Mouse (Mus musculus): ENCODE measurements around the gene Nudc.

Nudc gene

GRCm38 (mm10) chr4:133545272-133546231 is at the start of gene Nudc:
Gene Nudc, minus strand, starts transcription at chr4:133545996.
- DNase-seq = peak; percentile 98 to 99

GRCm38 (mm10) chr4:133595538-133595937 is 49.7 kb upstream of the Nudc start:
- no peak for DNase-seq

DNA sequence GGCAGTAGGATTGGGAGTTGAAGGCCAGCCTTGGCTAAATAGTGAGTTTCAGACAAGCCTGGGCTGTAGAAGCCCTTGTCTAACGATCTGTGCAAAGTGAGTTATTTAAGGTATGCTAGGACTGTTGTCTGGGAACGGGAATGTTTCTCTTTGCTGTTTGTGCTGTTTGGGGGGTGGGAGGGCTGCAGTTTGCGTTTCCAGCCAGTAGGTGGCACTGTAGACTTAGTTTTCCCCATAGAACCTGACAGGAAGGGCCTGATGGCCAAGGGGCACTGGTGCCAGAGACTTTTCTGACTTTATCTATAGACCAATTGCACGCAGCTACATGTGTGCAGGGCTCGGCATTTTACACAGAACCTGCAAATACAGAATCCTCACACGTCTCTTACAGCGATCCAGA is 46.8 kb upstream of the Nudc start:
- DNase-seq = peak; percentile 66 to 72

GRCm38 (mm10) chr4:133584059-133584951 is 38.5 kb upstream of the Nudc start, which contains the start of gene Gpn2:
Gene Gpn2, plus strand, starts transcription at chr4:133584362.
- peak; percentile 85 to 87 for DNase-seq

GRCm38 (mm10) chr4:133583690-133584058 is 37.9 kb upstream of the Nudc start:
- no peak for DNase-seq

- DNase-seq = no peak
These were observed 32.2 kb upstream of the Nudc start for GRCm38 (mm10) chr4:133577983-133578382.

DNA sequence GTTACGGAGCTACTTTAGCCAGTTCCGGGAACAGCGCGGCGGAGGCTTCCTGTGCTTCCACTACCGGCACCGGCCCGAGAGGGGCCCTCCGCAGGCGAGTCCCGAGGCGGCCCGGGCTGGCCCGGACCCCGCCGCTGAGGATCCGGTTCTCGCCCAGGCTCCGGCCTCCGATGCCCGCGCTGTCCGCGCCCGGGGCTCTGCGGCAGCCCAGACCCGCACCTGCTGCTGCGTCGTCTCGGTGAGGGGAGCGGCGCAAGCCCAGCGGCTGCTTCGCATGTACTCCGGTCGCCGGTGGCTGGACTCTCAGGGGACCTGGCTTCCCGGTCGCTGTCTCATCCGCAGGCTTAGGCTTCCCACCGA is 29.0 kb upstream of the Nudc start:
- no peak for DNase-seq

DNA sequence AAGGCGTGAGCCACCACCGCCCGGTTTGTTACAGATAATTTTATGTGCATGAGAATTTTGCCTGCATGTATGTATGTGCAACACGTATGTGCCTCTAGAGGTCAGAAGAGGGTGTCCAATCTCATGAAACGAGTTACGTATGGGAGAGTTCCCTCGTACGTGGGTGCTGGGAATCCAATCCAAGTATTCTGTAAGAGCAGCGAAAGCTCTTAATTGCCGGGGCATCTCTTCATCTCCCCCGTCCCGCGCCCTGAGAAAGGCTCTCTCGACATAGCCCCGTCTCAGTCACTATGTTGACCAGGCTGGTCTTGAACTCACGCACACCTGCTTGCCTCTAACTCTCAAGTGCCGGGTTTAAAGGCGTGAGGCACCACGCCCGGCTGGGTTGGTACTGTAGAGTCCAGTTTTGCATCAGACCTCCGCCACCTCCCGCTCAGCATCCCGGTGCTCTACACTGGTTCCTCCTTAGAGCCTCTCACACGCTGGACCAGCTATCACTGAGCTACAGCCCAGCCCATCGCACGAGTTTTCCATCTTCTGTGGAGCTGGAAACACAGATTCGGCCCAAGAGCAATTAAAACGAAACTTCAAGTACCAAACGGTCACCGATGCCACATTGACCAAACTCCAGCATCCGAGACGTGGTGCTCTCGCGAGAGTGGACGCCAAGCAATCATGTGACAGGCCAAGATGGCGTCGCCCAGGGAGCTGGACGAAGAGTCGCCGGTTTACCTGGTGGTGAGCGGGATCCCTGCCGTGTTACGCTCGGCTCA is 28.5 kb upstream of the Nudc start, which contains the start of gene Gpatch3:
Gene Gpatch3 (plus strand): TSS at position 676 of the 773 bp plus-strand sequence.
- peak; percentile 92 to 94 for DNase-seq

- DNase-seq = no peak
These were observed 24.3 kb upstream of the Nudc start for GRCm38 (mm10) chr4:133570066-133570466.

DNA sequence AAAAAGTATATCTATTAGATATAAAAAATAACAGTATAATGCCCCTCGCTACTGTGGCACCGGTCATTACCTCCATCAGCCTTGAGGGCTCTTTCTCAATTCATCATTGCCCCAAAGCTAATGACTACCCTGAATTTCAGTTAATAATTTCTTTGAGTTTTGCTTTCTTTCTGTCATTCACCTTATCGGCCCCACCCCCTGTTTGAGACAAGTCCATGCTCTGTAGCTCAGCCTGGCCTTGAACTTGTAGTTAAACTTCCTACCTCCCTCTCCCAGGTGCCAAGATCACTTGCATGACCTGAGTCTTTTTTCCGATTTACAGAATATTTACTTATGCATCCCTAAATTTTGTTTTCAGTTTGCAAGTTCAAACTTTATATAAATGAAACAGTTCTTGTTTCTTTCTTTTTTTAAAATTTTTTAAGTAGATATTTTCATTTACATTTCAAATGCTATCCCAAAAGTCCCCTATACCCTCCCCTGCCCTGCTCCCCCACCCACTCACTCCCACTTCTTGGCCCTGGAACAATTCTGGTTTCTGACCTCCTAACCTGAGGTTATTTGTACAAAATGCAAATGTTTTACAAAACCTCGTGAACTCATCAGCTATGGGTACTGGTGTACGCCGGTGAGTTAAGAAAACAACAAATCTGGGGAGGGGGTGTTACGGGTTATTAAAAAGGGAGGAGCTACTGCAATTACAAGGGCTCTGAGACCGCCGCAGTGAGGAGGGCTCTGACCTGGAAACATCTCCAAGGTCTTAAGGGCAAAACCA is 23.7 kb upstream of the Nudc start:
- DNase-seq = no peak

DNA sequence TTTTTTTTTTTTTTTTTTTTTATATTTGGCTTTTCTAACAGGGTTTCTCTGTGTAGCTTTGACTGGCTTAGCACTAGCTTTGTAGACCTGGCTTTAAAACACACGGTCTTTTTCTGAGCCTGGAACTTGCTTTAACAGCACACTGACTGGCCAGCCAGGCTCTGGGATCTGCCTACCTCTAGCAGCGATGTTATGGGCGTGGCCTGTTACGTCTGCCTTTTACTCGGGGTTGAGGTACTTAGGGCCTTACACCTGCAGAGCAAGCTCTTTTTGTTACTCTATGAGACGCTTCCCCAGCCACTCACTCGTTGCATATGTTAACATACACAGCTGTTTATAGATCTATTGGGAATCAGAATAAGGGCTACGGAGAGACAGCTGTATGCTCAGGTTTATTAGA is 21.5 kb upstream of the Nudc start:
- DNase-seq = no peak

DNA sequence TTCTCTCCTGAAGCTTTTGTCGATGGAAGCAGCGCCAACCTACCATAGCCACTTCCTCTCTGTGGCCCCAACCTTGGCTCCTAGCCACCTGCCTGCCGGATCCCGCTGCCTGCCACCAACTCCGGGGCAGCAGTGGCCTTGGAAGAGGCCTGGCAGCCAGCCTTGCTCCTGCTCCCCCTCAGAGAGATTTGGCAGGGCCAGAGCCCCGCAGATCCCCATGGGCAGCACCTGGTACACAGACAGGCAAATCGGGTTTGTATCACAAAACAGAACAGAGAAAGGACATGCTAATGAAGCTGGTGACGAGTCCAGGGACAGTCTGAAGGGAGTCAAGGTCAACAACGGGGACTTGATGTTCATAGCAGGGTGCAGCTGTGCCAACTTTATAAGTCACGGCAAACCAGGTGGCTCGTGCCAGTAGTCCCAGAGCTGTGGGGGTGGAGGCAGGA is 17.4 kb upstream of the Nudc start:
- DNase-seq = no peak

DNA sequence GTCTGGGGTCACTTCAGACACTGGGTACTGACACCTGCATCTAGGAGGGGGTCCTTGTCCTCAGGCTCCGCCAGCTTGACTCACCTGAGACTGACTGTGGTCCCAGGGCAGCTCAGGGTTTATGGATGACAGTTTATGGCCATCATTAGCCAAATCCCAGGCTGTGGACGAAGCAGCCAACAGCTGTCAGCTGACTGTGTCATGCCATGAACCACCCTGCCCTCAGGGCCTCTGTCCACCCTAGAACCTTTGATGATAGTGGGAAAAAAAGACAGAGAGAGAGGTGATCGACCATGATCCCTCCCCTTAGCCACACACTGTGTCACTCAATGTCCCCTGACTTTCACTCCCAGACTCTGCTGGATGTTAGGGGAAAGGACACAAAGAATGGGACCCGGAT is 15.8 kb upstream of the Nudc start:
- DNase-seq = no peak

- DNase-seq = no peak
These were observed 14.1 kb upstream of the Nudc start for GRCm38 (mm10) chr4:133559846-133560245.

DNA sequence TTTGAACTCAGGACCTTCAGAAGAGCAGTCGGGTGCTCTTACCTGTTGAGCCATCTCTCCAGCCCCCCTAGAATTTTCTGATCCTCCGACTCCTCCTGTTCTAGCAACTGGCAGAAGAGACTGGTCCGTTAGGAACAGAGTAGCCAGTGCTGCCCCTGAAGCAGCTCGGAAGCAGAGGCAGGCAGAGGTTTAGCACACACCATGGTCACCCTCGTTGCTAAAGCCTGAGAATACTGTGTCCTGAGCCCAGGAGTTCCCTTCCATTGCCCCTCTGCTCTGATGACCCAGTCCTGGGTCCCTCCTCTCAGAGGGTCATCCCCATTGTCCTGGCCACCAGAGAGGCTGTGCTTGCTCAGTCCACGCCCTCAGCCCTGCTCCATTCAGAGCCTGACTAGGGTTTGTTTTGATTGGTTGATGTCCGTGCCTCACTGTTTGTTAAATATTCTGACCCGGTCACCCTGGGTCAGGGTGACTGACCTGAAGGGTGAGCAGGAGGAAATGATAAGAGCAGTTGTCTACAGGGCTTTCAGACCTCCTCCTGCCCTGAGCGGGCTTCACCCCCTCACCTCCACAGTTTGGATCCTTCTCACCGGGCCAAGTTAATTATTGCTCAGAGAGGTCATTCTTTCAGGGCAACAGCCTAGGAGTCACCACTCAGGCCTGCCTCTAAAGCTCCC is 11.4 kb upstream of the Nudc start:
- no peak for DNase-seq

GRCm38 (mm10) chr4:133553448-133554330 is 7.9 kb upstream of the Nudc start:
- no peak for DNase-seq

GRCm38 (mm10) chr4:133552768-133553447 is 7.1 kb upstream of the Nudc start, which contains the start of gene Nr0b2:
Gene Nr0b2, plus strand, starts transcription at chr4:133553376.
- no peak for DNase-seq

DNA sequence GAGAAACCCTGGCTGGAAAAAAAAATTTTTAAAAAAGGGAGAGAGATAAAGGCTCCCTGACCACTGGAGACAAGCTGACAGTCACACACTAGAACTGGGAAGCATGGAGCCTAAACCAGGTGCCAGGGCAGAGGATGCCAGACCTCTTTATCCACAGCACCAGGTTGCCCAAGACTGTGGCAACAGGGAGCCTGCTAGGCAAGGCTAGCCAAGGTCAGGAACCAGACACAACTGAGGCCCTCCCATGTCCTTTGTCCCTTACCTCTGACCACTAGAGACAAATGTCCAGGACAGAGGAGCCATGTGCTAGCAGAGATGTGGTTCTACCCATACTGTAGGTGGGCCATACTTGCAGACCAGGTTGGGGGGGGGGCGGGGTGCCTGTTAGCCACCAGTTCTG is 6.2 kb upstream of the Nudc start:
- DNase-seq = no peak

DNA sequence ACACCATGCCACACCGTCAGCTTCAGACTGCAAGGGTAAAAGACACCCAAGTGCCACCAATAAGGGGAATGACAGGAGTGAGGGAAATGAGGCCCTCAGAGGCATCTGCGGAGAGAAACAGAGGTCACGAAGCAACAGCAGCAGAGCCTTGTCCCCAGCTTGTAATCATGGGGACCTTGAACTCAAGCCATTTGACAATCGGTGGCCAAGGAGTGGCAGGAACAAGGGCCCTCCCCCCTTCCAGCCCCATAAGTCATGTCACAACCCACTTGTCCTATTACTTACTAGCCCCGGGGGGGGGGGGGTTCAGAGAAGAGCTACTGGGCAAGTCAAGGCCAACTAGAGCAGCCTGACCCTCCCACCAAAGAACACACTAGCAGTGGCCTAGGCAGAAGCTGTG is 9.1 kb downstream of the Nudc start:
- DNase-seq = no peak
